Mouse (Mus musculus) kidney, embryonic 14.5 days (tissue): ENCODE data around the gene Fmn2. TPM values are rescaled to one million over a fixed set of nuclear protein-coding genes. Genes with fewer than 3 reads are reported as not detected.

Source experiments
- ATAC-seq: fragments of 200-750 bp; cut with Nextera tagmentation; 2 replicates; pipeline ENCODE4 v1.8.0; 2017; ENCODE audit warnings: moderate number of reproducible peaks, mild to moderate bottlenecking, moderate TSS enrichment, moderate library complexity; ENCODE audit not compliant: low FRiP score, low TSS enrichment
- H3K27ac ChIP-seq: fragments of 300-500 bp; sonication (generic); 2 replicates; pipeline ENCODE4 v1.5.1; 2014; ENCODE audit warnings: low read depth, mild to moderate bottlenecking, low read length, moderate library complexity, mixed read lengths
- H3K27me3 ChIP-seq: fragments of 300-500 bp; sonication (generic); 2 replicates; pipeline ENCODE4 v1.6.1; 2014; ENCODE audit warnings: mild to moderate bottlenecking, low read length; ENCODE audit not compliant: control insufficient read depth, insufficient read depth
- H3K36me3 ChIP-seq: fragments of 300-500 bp; sonication (generic); 2 replicates; pipeline ENCODE4 v1.6.1; 2014; ENCODE audit warnings: low read length, mixed read lengths; ENCODE audit not compliant: control insufficient read depth, insufficient read depth
- H3K4me1 ChIP-seq: fragments of 300-500 bp; sonication (generic); 2 replicates; pipeline ENCODE4 v1.6.1; 2014; ENCODE audit warnings: low read length, mixed read lengths; ENCODE audit not compliant: control insufficient read depth, insufficient read depth
- H3K4me2 ChIP-seq: fragments of 300-500 bp; sonication (generic); replicated peaks from 2 replicates; pipeline ENCODE4 v1.6.1; 2014; ENCODE audit warnings: low read depth, mild to moderate bottlenecking, low read length
- H3K4me3 ChIP-seq: fragments of 300-500 bp; sonication (generic); 2 replicates; pipeline ENCODE4 v1.5.1; 2014; ENCODE audit warnings: mild to moderate bottlenecking, low read length
- H3K9ac ChIP-seq: fragments of 300-500 bp; sonication (generic); 2 replicates; pipeline ENCODE4 v1.6.1; 2014; ENCODE audit warnings: low read depth, mild to moderate bottlenecking, low read length, moderate library complexity
- H3K9me3 ChIP-seq: fragments of 300-500 bp; sonication (generic); 2 replicates; pipeline ENCODE4 v1.6.1; 2016; ENCODE audit warnings: low read length; ENCODE audit not compliant: control insufficient read depth
- WGBS: fragments of 180-500 bp; shearing (Covaris S2); extraction: QIAGEN DNeasy Blood & Tissue Kit; methylation state at CpG from one replicate; pipeline ENCODE4 v1.1.7; 2014; 5-methylcytosine and 5-hydroxymethylcytosine counted together
- polyA plus RNA-seq: library from polyadenylated mRNA; unstranded; fragments of >200 nt; fragmentation: Nextera tagmentation; extraction: Ambion mirVana; gene quantifications from 2 replicates; pipeline ENCODE4 v1.2.1, GENCODE M21; 2014

Fmn2 gene
- polyA plus RNA-seq, 1 experiment from 2014 or later = 0.93 TPM

GRCm38 (mm10) chr1:174860407-174861118 is 358.9 kb downstream of the Fmn2 start:
- no peaks in the 10 kb centered on the region for H3K4me1 ChIP-seq
- 49% methylated on average over 10 of the region's 10 CpGs for WGBS
- H3K4me3 ChIP-seq = no peak overlapping the region
- no peaks in the 10 kb centered on the region for H3K27me3 ChIP-seq
- H3K27ac ChIP-seq = no peak overlapping the region
- no peak overlapping the region for H3K4me2 ChIP-seq
- no peaks in the 10 kb centered on the region for H3K9me3 ChIP-seq
- no peaks in the 10 kb centered on the region for H3K36me3 ChIP-seq
- peak; percentile 99 for ATAC-seq
- no peak overlapping the region for H3K9ac ChIP-seq

Other genes starting within 250 kb of the Fmn2 start
- gene Olfr419, start 249.8 kb upstream of the Fmn2 start, polyA plus RNA-seq = not detected in 2 replicates
- gene Mptx1, start 171.3 kb upstream of the Fmn2 start, polyA plus RNA-seq = not detected in 2 replicates
- not detected in 2 replicates for gene Olfr417, start 136.7 kb upstream of the Fmn2 start, polyA plus RNA-seq
- not detected in 2 replicates for gene Olfr248, start 110.8 kb upstream of the Fmn2 start, polyA plus RNA-seq
- gene Olfr414, start 77.8 kb upstream of the Fmn2 start, polyA plus RNA-seq = not detected in 2 replicates
- gene Olfr220, start 59.7 kb upstream of the Fmn2 start, polyA plus RNA-seq = not detected in 2 replicates